Mouse (Mus musculus): ENCODE measurements at regions not wholly inside any gene's neighbourhood (a gene's known extent, or its start where the extent isn't known, plus 50 kb on each side); places are given as distances from the start of the nearest gene placed in this dataset.
A peak's percentile ranks its signal among the peaks of the same experiment; 100 is the strongest.

- ATAC-seq: no peak
- CTCF ChIA-PET: interaction anchor here (1.2 kb wide), 1 partner anchor 14 kb away, joined by 3 read pairs; no protein-coding TSS in a partner anchor
- POLR2A ChIA-PET: no interaction called here
- no peak for TF ChIP-seq CTCF (IDR thresholded peaks at IDR 0.05)
- in situ Hi-C loops (cut with MboI; ENCODE audit: low pct_unique_long_range_greater_than_20kb): no loop called here
- H3K27me3 ChIP-seq: no peaks in the 10 kb centered on the region
- DNase-seq (ENCODE audit: low read depth, low spot score): no peak
These were observed 103.6 kb upstream of the Tyw5 start for GRCm38 (mm10) chr1:57510359-57511120.

DNA sequence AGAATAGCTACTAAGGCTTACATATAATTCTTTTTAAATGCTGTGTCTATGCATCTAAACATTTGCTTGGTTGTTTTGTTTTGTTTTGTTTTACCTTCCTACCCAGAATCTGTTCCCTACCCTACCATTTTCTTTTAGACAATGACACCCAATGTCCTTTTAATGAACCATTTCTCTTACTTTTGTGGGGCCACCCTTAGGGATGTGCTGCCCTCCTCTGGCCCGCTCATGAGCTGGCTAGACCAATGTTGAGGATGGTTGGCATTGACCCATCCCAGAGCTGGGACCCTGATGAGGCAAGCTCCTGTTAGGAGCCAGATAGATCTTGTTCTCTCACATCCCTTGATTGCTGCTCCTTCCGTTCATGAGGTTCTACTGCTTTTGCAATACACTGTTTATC, 105.0 kb upstream of the Tyw5 start:
- DNase-seq (ENCODE audit: low read depth, low spot score) (no peak), ATAC-seq (no peak)
- H3K27me3 ChIP-seq: no peaks in the 10 kb centered on the region
- ChIA-PET POLR2A (no interaction called here), CTCF (no interaction called here)
- no peak for TF ChIP-seq CTCF (IDR thresholded peaks at IDR 0.05)
- in situ Hi-C loops (cut with MboI; ENCODE audit: low pct_unique_long_range_greater_than_20kb): no loop called here

- in situ Hi-C loops (cut with MboI; ENCODE audit: low pct_unique_long_range_greater_than_20kb): no loop called here
- ATAC-seq (no peak), DNase-seq (ENCODE audit: low read depth, low spot score) (no peak)
- no peaks in the 10 kb centered on the region for H3K27me3 ChIP-seq
- no peak for TF ChIP-seq CTCF (IDR thresholded peaks at IDR 0.05)
- ChIA-PET CTCF (interaction anchor here (0.9 to 1.6 kb wide), 2 partner anchors 12 to 22 kb away, joined by 3 to 5 read pairs; no protein-coding TSS in a partner anchor), POLR2A (interaction anchor here (1.1 kb wide), 1 partner anchor 437 kb away, joined by 4 read pairs; no protein-coding TSS in a partner anchor)
These were observed 105.6 kb upstream of the Tyw5 start for GRCm38 (mm10) chr1:57512516-57512915.

DNA sequence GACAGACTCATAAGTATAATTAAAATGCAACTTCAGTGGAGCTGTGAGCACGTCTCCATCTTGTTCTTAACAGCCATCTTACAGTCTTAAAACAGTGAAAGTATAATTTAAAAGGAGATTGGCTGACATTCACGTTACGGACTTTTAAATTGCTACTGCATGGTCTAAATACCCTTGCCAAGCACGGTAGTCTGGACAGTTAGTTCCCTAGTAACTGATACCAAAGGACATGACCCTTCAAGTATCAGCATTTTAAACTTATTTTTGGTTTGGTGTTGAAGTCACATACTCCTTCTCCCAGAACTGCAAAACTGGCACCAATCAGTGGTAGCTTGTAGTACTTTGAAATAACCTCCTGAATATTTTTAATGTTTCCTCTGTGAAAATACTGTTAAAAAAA, 119.1 kb upstream of the Tyw5 start:
- TF ChIP-seq CTCF (IDR thresholded peaks at IDR 0.05): no peak
- DNase-seq (ENCODE audit: low read depth, low spot score): no peak

GRCm38 (mm10) chr1:57528703-57529102, 121.8 kb upstream of the Tyw5 start:
- ATAC-seq (peak; percentile 96), DNase-seq (ENCODE audit: low read depth, low spot score) (peak; percentile 79)
- H3K27me3 ChIP-seq: no peaks in the 10 kb centered on the region
- in situ Hi-C loops (cut with MboI; ENCODE audit: low pct_unique_long_range_greater_than_20kb): no loop called here
- ChIA-PET POLR2A (interaction anchor here (1.0 to 1.5 kb wide), 2 partner anchors 11 to 22 kb away, joined by 3 to 4 read pairs; no protein-coding TSS in a partner anchor), CTCF (interaction anchor here (0.8 to 1.2 kb wide), 2 partner anchors 62 to 77 kb away, joined by 3 read pairs; no protein-coding TSS in a partner anchor)
- no peak for TF ChIP-seq CTCF (IDR thresholded peaks at IDR 0.05)

More for the DNA sequence above, 119.1 kb upstream of the Tyw5 start:
- H3K27me3 ChIP-seq: no peaks in the 10 kb centered on the region
- POLR2A ChIA-PET: no interaction called here
- in situ Hi-C loops (cut with MboI; ENCODE audit: low pct_unique_long_range_greater_than_20kb): no loop called here
- CTCF ChIA-PET: no interaction called here
- no peak for ATAC-seq

DNA sequence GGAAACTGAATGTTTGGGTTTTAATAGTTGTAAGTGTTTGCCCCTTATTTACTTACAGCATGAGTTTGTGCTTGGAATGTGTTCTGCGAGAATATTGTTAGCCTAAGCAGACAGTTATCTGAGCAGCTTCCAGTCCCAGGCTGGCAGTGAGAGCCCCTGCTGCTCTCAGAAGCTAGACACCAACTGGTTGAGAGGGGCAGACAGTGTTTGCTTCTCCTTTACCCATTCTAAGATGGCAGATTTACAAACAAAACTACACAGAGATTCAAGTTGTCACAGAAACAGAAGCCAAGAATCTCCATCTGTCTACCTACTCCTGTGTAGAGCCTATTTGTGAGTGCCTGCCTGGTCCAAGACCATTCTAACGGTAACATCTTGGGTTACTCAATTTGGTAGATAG, 122.4 kb upstream of the Tyw5 start:
- POLR2A ChIA-PET: interaction anchor here (1.0 to 1.5 kb wide), 2 partner anchors 11 to 22 kb away, joined by 3 to 4 read pairs; no protein-coding TSS in a partner anchor
- in situ Hi-C loops (cut with MboI; ENCODE audit: low pct_unique_long_range_greater_than_20kb): no loop called here
- no peak for TF ChIP-seq CTCF (IDR thresholded peaks at IDR 0.05)
- DNase-seq (ENCODE audit: low read depth, low spot score) (peak; percentile 10), ATAC-seq (peak; percentile 55)
- CTCF ChIA-PET: interaction anchor here (0.8 to 1.2 kb wide), 2 partner anchors 61 to 76 kb away, joined by 3 read pairs; no protein-coding TSS in a partner anchor
- H3K27me3 ChIP-seq: no peaks in the 10 kb centered on the region

- TF ChIP-seq CTCF (IDR thresholded peaks at IDR 0.05): no peak
- in situ Hi-C loops (cut with MboI; ENCODE audit: low pct_unique_long_range_greater_than_20kb): no loop called here
- ChIA-PET CTCF (no interaction called here), POLR2A (no interaction called here)
- ATAC-seq (no peak), DNase-seq (ENCODE audit: low read depth, low spot score) (no peak)
- H3K27me3 ChIP-seq: no peaks in the 10 kb centered on the region
These were observed 130.5 kb upstream of the Tyw5 start for GRCm38 (mm10) chr1:57537369-57537768.

- in situ Hi-C loops (cut with MboI; ENCODE audit: low pct_unique_long_range_greater_than_20kb): no loop called here
- H3K27me3 ChIP-seq: no peaks in the 10 kb centered on the region
- POLR2A ChIA-PET: no interaction called here
These were observed 137.8 kb upstream of the Tyw5 start for GRCm38 (mm10) chr1:57544684-57545083.

DNA sequence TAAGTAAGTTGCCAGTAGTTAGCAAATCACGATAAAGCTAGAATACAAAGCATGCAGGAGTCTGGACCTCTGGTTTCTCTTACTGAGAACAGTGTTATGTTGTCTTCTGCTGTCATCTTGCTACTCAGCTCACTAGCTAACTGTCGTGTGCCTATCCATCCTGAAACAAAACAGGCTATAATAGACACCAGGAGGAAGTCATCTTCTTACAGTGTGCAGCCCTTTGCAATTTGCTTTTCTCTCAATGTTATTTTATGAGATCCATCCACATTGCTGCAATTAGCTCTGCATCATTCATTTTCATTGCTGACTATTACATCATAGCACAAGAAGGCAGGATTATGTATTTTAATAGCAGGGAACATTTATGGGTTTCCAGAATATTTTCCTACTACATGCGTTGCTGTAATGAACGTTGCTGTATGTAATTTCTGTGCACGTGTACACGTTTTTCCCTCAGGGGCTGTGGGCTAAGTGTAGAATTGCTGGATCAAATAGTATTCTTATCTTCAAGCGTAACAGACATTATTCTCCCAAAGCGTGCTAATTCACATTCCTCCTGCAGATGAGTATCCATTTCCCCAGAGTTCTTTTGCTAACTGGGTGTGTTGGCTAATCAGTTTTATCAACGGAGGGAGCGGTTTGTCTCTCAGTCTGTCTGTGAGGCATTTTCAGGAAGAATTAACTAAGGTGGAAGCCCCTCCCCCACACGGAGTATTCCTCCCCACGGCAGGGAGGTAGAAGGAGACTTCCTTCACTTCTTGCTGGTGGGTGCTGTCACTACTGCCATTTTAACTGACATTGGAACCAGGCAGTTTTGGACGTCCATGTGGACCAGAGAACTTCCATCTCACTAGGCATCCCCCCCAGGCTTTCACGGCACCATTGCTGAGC, 139.1 kb upstream of the Tyw5 start:
- CTCF ChIA-PET: interaction anchor here (0.9 to 1.5 kb wide), 5 partner anchors 12 to 116 kb away, joined by 3 to 5 read pairs (median 3); no protein-coding TSS in a partner anchor
- POLR2A ChIA-PET: no interaction called here
- in situ Hi-C loops (cut with MboI; ENCODE audit: low pct_unique_long_range_greater_than_20kb): no loop called here
- DNase-seq (ENCODE audit: low read depth, low spot score): no peak
- H3K27me3 ChIP-seq: no peaks in the 10 kb centered on the region
- TF ChIP-seq CTCF (IDR thresholded peaks at IDR 0.05): no peak
- no peak for ATAC-seq

More at GRCm38 (mm10) chr1:57544684-57545083, 137.8 kb upstream of the Tyw5 start:
- TF ChIP-seq CTCF (IDR thresholded peaks at IDR 0.05): no peak
- CTCF ChIA-PET: no interaction called here
- DNase-seq (ENCODE audit: low read depth, low spot score) (no peak), ATAC-seq (no peak)

GRCm38 (mm10) chr1:57561517-57561916, 154.6 kb upstream of the Tyw5 start:
- in situ Hi-C loops (cut with MboI; ENCODE audit: low pct_unique_long_range_greater_than_20kb): no loop called here

More at GRCm38 (mm10) chr1:57561517-57561916, 154.6 kb upstream of the Tyw5 start:
- no peak for ATAC-seq
- no peak for TF ChIP-seq CTCF (IDR thresholded peaks at IDR 0.05)
- ChIA-PET POLR2A (no interaction called here), CTCF (no interaction called here)
- DNase-seq (ENCODE audit: low read depth, low spot score): no peak
- H3K27me3 ChIP-seq: no peaks in the 10 kb centered on the region
